Mouse (Mus musculus): Measurements from ENCODE around the gene Ncoa7.

- TF ChIP-seq CTCF (IDR thresholded peaks at IDR 0.05; ENCODE audit: control insufficient read depth, insufficient read depth, low read length) (no peak), POLR2A (IDR thresholded peaks at IDR 0.05; ENCODE audit: borderline replicate concordance, control insufficient read depth, low read depth, low read length) (no peak)
Measured at GRCm38 (mm10) chr10:30803587-30804253, 594 bp upstream of the Ncoa7 start.

Data from bone marrow, adult 2 months (tissue).